In genomic region chr6:23940776-23941175, GRCm38 (mm10) we compare ENCODE assay signal across 30 mouse cellular contexts. TPM values are rescaled to one million over a fixed set of nuclear protein-coding genes. Genes with fewer than 3 reads are reported as not detected.
"Had no signal": no experiment of that assay in that cellular context is flagged by ENCODE, and none has a peak within 500 bp of the region (broad histone marks: within the 10 kb centered on the region; RNA-seq: fewer than 3 reads in every experiment).

No protein-coding gene starts in this region.

- H3K27ac ChIP-seq: kidney, postnatal 0 days; left cerebral cortex, adult 2 months; limb, embryonic 12.5 days; limb, embryonic 15.5 days; liver, embryonic 14.5 days; macrophage; midbrain, embryonic 12.5 days; midbrain, embryonic 15.5 days; neural tube, embryonic 13.5 days; stomach, postnatal 0 days had no signal

- ATAC-seq: liver, postnatal 0 days; lung, postnatal 0 days; midbrain, embryonic 15.5 days had no signal

- DNase-seq: kidney, postnatal 25 days; layer of hippocampus, postnatal 36 days; liver, postnatal 0 days; lung, embryonic 14.5 days; right cerebral cortex, postnatal 4 days; thymus, adult 2 months; thymus, postnatal 14 days; thymus, postnatal 4 days had no signal

- H3K9ac ChIP-seq: limb, embryonic 12.5 days; limb, embryonic 15.5 days; liver, embryonic 14.5 days; liver, postnatal 0 days; lung, embryonic 14.5 days; midbrain, embryonic 12.5 days; midbrain, embryonic 15.5 days; neural tube, embryonic 13.5 days had no signal

- H3K36me3 ChIP-seq: limb, embryonic 12.5 days; limb, embryonic 15.5 days; midbrain, embryonic 12.5 days; midbrain, embryonic 15.5 days; neural tube, embryonic 13.5 days had no signal

- H3K27me3 ChIP-seq: limb, embryonic 12.5 days; limb, embryonic 15.5 days; midbrain, embryonic 12.5 days; midbrain, embryonic 15.5 days; neural tube, embryonic 13.5 days had no signal

- H3K9me3 ChIP-seq: limb, embryonic 15.5 days; midbrain, embryonic 12.5 days; midbrain, embryonic 15.5 days; neural tube, embryonic 13.5 days had no signal

- H3K4me2 ChIP-seq: limb, embryonic 12.5 days; limb, embryonic 15.5 days; liver, embryonic 11.5 days; lung, embryonic 14.5 days; midbrain, embryonic 12.5 days; midbrain, embryonic 15.5 days; neural tube, embryonic 13.5 days had no signal

- H3K4me3 ChIP-seq: left cerebral cortex, adult 2 months; limb, embryonic 12.5 days; limb, embryonic 15.5 days; midbrain, embryonic 12.5 days; midbrain, embryonic 15.5 days; myocyte; neural tube, embryonic 13.5 days had no signal

- H3K4me1 ChIP-seq: limb, embryonic 12.5 days; limb, embryonic 15.5 days; midbrain, embryonic 15.5 days had no signal

RNA-seq across cellular contexts. Expression of gene Tas2r118, which starts 29.1 kb away (rescaled TPM):
- total RNA-seq: layer of hippocampus, adult 8-10 months; layer of hippocampus, postnatal 10 days; layer of hippocampus, postnatal 36 days; left cerebral cortex, adult 2 months; left cerebral cortex, postnatal 10 days; left cerebral cortex, postnatal 36 days; megakaryocyte, adult 5-6 weeks; monocyte, adult 5-6 weeks; neutrophil, adult 5-6 weeks had no signal
- polyA plus RNA-seq: kidney, embryonic 14.5 days; kidney, postnatal 0 days; limb, embryonic 12.5 days; limb, embryonic 15.5 days; liver, embryonic 11.5 days; liver, embryonic 14.5 days; liver, postnatal 0 days; lung, embryonic 14.5 days; lung, postnatal 0 days; macrophage; midbrain, embryonic 12.5 days; midbrain, embryonic 15.5 days; myocyte; neural tube, embryonic 13.5 days; stomach, embryonic 14.5 days; stomach, postnatal 0 days; thymus, adult 2 months had no signal
